Mouse (Mus musculus) gastrocnemius, postnatal 4 days (tissue): ENCODE data around the gene Lmntd2. TPM values are rescaled to one million over a fixed set of nuclear protein-coding genes. Genes with fewer than 3 reads are reported as not detected.

Experiments used
- DNase-seq, 2 experiments: peaks; one replicate each; pipeline ENCODE4 v3.0.0; 2021 to 2022; ENCODE audit warnings: low spot score in 2 of 2, mixed read lengths in 2 of 2
- microRNA-seq: library from miRNA; unstranded; fragments of <30 nt; microRNA quantifications from one replicate; pipeline ENCODE4 v1.2.0, GENCODE M21; 2021
- total RNA-seq, 2 experiments: library from RNA; stranded (reverse); gene quantifications; 2 replicates each; pipeline ENCODE4 v1.2.3; 2021

Gene Lmntd2
- total RNA-seq, 2 experiments from 2014 or later = not detected

DNA sequence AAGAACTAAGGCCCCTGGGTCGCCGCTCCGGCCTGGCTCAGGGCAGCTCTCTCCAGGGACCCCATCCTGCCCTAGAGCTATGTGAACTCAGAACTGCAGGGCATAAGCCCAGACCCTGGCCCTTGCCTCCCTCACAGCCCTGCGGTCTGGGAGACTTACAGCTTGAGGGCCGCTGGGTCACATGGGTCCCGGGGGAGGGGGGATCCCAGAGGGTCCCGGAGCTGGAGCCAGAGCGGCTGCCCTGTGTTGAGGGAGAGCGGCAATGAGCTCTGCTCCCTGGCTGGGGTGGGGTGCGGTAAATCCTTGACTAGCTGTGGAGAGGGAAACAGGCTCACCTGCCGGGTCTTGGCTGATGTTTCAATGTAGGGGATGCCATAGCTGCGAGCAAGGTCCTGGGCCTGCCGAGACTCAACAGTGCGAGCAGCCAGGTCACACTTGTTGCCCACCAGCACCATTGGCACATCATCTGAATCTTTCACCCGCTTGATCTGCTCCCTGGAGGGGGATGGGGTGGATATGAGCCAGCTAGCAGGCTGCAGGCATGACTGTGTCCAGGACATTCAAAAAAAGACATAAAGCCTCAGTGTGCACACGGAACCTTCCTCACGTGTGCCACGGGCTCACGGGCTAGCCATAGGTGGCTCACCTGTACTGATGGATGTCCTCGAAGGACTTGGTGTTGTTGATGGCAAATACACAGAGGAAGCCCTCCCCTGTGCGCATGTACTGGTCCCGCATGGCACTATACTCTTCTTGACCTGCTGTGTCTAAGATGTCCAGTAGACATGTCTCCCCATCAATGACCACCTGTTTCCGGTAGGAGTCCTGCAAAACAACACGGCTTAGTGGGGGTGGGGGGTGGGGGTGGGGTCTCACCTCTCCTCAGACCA lies 21.8 kb downstream of the Lmntd2 start:
- peak in 1 of 2 experiments; percentile 10 for DNase-seq

DNA sequence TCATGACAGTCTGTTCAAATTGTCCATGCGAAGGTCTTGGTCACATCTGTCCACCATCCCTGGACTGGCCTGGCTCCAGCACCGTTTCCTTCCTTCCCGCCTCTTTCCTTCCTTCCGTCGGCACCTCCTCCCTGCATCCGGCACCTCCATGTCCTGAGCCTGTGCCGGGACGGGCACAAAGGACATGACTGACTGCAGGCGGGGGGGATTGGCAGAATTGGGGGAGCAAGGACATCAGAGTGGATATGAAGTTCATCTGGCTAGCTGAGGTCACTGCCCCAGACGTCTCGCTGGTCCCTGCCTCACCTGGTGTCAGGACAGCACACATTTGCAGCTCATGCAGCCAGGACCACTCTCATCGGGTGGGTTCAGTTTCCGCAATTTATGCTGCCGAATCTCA lies 22.8 kb downstream of the Lmntd2 start:
- DNase-seq = no peak

DNA sequence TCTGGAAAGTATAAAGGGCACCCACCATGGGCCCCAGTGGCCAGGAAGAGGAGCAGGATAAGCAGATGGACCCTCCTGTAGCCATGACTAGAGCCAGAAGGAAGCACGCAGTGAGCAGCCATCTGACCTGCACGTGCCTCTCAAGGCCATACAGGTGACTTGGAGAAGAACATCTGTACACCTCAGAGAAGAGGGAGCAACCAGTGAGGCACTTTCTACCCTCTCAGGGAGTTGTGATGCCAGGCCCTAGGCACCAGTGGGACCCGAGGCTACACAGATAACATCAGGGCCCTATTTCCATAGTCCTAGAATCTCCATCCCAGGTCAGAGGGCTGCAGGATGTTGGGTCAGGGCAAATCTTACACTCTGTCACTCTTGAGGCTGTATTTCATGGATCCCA lies 23.7 kb downstream of the Lmntd2 start:
- no peak for DNase-seq

DNA sequence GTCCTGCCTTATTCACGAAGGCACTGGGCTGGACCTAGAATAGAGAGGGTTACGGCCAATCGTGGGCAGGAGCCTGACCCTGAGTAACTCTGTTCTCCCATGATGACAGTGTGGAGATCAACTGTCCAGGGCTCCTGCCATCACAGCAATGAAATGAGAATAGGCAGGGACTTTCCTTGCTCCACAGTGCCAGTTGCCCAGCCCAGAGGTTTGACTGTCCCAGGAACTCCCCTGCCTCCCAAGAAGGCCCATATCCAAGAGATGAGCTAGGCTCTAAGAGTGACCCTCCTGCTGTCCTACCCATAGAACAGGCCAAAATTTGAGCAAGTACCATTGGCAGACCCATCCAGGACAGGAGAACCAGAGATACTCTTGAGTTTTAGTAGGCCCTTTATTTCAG lies 25.1 kb downstream of the Lmntd2 start:
- no peak for DNase-seq

DNA sequence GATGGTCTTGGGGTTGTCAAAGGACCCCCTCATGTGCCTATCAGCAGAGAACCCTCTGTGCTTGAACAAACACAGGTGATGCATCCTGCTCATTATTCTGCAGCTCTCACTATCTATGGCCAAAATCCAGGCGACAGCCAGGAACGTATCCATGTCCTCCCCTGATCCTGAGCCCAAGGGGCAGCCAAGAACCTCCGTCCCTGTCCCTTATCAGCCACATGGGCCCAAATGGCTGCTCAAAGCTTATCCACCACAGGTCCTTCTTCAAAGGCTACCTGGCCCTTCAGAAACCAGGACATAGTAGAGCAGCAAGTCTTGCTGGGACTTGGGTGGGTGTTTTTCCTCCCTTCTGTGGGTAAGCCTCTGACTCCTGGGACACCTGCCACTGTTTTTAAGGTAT lies 25.7 kb downstream of the Lmntd2 start:
- no peak for DNase-seq

DNA sequence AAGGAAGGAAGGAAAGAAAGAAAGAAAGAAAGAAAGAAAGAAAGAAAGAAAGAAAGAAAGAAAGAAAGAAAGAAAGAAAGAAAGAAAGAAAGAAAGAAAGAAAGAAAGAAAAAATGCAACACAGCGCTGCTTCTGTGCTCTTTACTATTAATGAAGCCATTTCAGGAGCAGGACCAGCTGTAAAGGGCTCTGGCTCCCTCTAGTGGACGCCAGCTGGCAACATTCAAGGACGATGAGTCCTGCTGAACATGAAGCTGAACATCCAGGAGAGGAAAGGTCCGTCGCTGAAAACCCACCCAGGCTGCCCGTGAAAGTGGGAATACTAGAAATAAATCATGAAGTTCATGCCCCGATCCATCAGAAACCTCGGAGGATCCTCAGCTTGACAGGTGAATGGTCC lies 37.7 kb downstream of the Lmntd2 start:
- DNase-seq = peak; percentile 68 to 83

DNA sequence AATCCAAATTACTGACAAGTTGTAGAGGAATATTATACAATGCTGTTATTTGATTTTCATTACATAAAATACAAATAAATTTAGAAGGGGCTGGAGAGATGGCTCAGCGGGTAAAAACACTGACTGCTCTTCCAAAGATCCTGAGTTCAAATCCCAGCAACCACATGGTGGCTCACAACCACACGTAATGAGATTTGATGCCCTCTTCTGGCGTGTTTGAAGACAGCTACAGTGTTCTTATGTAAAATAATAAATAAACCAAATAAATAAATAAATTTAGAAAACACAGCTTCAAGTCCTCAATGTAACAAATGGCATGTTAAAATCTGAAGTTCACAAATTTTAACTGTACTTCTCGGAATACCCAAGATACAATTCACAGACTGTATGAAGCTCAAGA lies 38.8 kb downstream of the Lmntd2 start:
- DNase-seq = no peak

DNA sequence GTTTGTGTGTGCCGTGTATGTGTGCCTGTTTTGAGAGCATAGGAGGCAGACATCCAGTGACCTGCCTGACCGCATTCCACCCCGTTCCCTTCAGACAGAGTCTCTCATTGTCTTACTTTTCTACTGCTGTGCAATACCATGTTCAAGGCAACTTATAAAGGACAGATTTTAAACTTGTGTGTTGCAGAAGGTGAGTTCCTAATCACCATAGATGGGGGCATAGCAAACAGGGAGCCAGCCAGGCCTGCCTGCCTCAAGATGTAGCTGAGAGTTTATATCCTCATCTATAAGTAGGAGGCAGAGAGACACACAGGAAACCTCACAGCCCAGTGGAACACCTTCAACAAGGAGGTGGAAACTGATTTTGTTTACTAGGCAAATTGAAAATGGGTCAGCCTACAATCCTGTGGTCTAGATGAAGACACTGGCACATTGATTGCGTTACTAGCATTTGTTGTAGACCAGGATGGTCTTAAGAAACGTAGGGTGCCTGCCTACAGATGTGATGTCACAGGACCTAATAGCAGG lies 40.5 kb downstream of the Lmntd2 start:
- no peak for DNase-seq

DNA sequence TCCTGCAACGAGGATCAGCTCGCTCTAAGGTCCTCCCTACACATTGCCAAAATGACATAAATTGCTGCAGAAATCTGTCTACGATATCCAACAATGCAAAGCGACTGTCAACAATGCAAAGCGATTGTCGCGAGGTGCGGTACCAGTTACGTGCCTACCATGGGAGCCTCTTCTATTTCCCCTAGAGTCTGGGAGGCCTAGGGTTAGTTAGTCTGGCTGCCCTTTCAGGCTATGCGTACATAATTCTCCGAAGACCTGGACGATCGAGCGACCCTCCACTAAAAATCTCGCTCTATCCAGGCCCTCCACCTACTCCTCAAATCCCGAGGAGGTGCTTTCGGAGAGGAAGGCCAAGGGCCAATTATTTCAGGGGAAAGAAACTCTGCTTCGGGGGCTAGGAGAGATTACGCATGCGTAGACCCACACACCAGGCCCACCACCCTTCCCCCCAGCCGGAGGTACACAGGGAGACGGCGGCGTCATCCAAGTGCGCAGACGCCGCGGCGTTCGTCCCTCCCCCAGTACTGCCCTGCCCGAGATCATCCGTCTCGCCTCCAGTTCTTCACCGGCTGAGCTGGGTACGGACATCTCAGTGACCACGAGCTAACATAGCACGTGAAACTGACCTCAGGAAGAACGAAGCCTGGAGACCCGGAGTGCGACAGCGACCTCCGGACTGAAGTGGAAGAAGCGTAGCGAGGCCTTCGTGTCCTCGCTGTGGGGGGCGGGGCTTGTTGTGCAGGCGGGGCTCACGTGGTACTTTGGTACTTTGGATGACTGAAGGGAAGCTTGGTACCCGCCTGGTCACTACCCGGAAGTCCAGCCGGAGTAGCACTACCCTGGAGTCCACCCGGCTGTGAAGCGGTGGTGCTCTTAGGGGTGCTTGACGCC lies 41.5 kb downstream of the Lmntd2 start, which contains the start of gene Rnh1:
TSS of gene Rnh1 (minus strand) at position 742 of the 891 bp plus-strand sequence.
- DNase-seq = peak; percentile 77 to 90

DNA sequence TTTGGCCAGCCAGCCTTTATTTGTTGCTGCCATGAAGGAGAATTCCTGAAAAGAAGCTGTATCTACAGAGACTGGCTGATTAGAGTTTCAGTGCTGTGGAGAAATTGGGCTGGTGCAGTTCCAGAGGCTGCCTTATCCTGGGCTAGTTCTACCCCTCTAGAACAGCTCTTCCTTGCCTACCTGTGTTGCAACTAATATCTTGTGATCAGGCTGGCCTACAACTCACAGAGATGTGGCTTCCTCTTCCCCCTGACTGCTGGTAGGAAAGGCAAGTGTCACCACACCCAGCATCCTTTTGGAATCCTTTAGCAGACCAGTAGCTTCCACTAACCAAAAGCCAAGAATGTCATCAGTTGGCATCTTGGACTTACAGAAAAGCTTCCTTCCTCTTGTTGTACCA lies 44.0 kb downstream of the Lmntd2 start:
- DNase-seq = no peak

DNA sequence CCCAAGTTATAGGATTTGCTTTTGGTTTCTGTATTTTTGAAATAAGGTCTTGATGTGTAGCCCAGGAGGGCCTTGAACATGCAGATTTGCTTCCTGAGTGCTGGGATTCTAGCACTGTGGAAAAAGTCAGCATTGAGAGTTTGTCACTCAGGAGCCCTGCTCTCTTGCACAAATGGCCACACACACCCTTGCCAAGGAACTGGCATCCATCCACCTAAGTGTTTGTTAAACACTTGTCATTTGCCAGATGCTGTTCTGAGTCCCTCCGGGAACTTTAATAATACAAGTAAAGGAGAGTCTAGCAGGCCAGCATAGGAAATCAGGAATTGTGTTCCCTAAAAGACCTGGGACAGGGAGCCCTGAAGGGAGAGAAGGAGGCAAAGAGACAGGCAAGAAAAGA lies 44.6 kb downstream of the Lmntd2 start:
- DNase-seq = no peak

DNA sequence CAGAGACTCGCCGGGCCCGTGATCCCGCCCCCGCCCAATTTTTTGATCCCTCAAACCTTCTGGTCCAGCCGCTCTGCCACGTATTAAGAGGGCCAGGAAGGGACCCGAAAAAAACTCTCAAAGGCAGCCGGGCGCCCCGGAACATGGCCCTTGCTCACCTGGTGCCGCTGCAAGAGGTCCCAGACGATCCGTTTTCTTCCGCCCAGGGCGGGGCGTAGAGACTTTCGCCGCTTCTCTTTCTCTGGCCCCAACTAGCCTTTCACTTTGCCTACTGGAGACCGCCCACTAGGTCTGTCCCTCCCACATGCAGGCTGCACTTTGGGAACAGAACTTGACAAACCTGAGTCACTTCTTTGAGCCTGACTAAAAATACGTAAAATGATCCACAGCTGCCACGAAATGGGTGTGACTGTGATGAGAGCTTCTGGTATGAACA lies 45.3 kb downstream of the Lmntd2 start:
- peak in 1 of 2 experiments; percentile 62 for DNase-seq

DNA sequence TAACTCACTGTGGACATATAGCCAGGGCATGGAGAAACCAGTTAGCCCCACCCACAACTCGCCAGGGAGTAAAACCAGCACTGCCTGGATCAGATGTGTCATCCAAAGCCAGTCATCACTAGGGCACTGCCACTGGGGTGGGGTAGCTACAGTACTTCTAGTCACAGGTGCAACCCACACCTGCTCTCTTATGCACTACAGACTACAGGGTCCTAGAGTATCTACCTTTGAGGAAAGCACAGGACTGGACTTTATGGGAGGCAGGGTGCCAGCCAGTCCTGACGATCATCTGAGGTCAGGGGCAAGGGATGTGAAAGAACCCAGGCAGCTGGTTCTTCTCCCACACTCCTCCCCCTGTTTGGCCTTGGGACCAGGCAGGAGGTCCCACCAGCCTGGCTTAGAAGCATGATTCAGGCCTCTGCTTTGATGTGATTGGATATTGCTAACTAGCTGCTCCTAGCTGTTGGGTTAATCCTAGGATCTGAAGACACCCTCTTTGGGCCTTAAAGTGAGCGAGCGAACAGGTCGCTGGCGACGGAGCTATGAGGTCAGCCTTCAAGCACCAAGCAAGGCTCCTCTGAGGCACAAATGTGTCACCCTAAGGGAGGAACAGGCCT lies 45.9 kb downstream of the Lmntd2 start:
- DNase-seq = peak in 1 of 2 experiments; percentile 45

DNA sequence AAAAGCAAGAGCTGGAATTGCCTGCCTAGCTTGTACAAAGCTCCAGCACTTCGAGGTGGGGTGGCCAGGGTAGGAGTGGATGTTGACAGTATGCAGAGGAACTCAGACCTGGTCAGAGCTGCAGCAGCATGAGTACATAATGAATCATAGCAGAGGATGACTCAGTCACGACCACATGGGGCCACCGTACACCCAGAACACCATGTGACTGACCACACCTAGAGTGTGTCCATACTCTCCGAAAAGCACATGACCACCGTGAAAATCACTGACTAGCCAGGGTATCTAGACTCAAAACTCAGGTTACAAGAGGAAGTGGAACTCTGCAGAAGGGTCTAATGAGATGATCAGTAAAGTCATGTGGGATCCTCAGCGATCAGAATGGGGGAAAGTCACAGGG lies 49.0 kb downstream of the Lmntd2 start:
- DNase-seq = no peak

DNA sequence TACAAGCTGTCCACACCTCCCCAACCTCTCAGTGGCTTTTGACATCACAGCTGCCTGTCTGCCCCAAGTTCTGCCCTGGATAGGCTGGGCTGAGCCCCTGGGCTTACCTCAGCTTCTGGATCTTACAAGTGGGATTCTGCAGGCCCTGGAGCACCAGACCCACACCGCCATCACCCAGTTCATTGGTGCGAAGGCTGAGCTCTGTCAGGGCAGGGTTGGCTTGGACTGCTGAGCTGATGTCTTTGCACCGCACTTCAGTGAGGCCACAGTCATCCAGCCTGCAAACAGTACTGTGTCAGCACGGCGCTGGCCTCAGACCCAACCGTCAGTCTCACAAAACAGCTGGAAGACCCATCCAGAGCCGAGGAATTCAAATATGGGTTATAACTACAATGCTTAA lies 49.5 kb downstream of the Lmntd2 start:
- DNase-seq = no peak

Small RNA genes lying within 50 kb of the gene (microRNA-seq; reads per million reads assigned to microRNA genes)
- 233 reads per million, percentile 59 among the genes with 10 or more reads in this experiment for gene Mir210

Other genes starting within 250 kb of the Lmntd2 start
- gene Ifitm1, start 246.9 kb downstream of the Lmntd2 start, total RNA-seq = 1 to 10 TPM; 4.9 to 8.2 TPM
- 10 to 100 TPM; 75.0 to 79.2 TPM for gene Ifitm3, start 203.3 kb downstream of the Lmntd2 start, total RNA-seq
- 1 to 10 TPM in 1 of 2 experiments, not detected in 1; 1.2 TPM for gene Ifitm6, start 196.2 kb downstream of the Lmntd2 start, total RNA-seq
- gene Gm17387, start 184.9 kb downstream of the Lmntd2 start, total RNA-seq = not detected
- under 1 TPM; 0.22 to 0.62 TPM for gene B4galnt4, start 153.0 kb downstream of the Lmntd2 start, total RNA-seq
- under 1 TPM; 0.25 to 0.54 TPM for gene Pkp3, start 135.9 kb downstream of the Lmntd2 start, total RNA-seq
- 1 to 10 TPM; 2.9 to 3.7 TPM for gene Sigirr, start 113.5 kb downstream of the Lmntd2 start, total RNA-seq
- not detected for gene Ano9, start 96.3 kb downstream of the Lmntd2 start, total RNA-seq
- gene Ptdss2, start 91.7 kb downstream of the Lmntd2 start, total RNA-seq = 10 to 100 TPM; 22.6 to 29.0 TPM
- 10 to 100 TPM; 64.5 to 79.3 TPM for gene Rnh1, start 41.2 kb downstream of the Lmntd2 start, total RNA-seq
- 100 to 1,000 TPM; 166 to 193 TPM for gene Hras, start 20.1 kb downstream of the Lmntd2 start, total RNA-seq
- 1 to 10 TPM; 4.9 to 5.2 TPM for gene Lrrc56, start 19.9 kb downstream of the Lmntd2 start, total RNA-seq
- gene Rassf7, start 1.8 kb upstream of the Lmntd2 start, total RNA-seq = 10 to 100 TPM in 1 of 2 experiments, 1 to 10 TPM in 1; 9.8 to 14.2 TPM
- 10 to 100 TPM; 48.4 to 63.3 TPM for gene Phrf1, start 14.7 kb upstream of the Lmntd2 start, total RNA-seq
- gene Irf7, start 52.4 kb upstream of the Lmntd2 start, total RNA-seq = 1 to 10 TPM; 1.4 TPM
- gene Cdhr5, start 62.7 kb upstream of the Lmntd2 start, total RNA-seq = 1 to 10 TPM; 1.3 to 1.5 TPM
- 1 to 10 TPM; 3.4 to 3.5 TPM for gene Sct, start 65.1 kb upstream of the Lmntd2 start, total RNA-seq
- under 1 TPM; 0.16 to 0.25 TPM for gene Drd4, start 77.9 kb upstream of the Lmntd2 start, total RNA-seq
- 10 to 100 TPM; 44.6 to 50.4 TPM for gene Deaf1, start 113.6 kb upstream of the Lmntd2 start, total RNA-seq
- gene Tmem80, start 113.7 kb upstream of the Lmntd2 start, total RNA-seq = 10 to 100 TPM; 14.2 to 14.6 TPM
- gene Eps8l2, start 124.8 kb upstream of the Lmntd2 start, total RNA-seq = 1 to 10 TPM; 2.4 to 2.5 TPM
- gene Taldo1, start 178.1 kb upstream of the Lmntd2 start, total RNA-seq = 100 to 1,000 TPM; 120 to 128 TPM
- 10 to 100 TPM; 18.3 to 19.5 TPM for gene Gatd1, start 200.1 kb upstream of the Lmntd2 start, total RNA-seq
- under 1 TPM; 0.34 to 0.49 TPM for gene Cend1, start 215.4 kb upstream of the Lmntd2 start, total RNA-seq
- 10 to 100 TPM; 16.4 to 25.2 TPM for gene Slc25a22, start 223.8 kb upstream of the Lmntd2 start, total RNA-seq
- 1 to 10 TPM; 4.0 to 4.5 TPM for gene Pidd1, start 229.9 kb upstream of the Lmntd2 start, total RNA-seq
- gene Rplp2, start 233.3 kb upstream of the Lmntd2 start, total RNA-seq = 1,000 to 10,000 TPM; 1,111 to 1,331 TPM
- 100 to 1,000 TPM in 1 of 2 experiments, 10 to 100 TPM in 1; 98.6 to 133 TPM for gene Pnpla2, start 241.1 kb upstream of the Lmntd2 start, total RNA-seq
- 1 to 10 TPM; 8.9 to 9.3 TPM for gene Cracr2b, start 247.0 kb upstream of the Lmntd2 start, total RNA-seq